Mouse (Mus musculus): ENCODE results near the gene Uqcc3.

DNA sequence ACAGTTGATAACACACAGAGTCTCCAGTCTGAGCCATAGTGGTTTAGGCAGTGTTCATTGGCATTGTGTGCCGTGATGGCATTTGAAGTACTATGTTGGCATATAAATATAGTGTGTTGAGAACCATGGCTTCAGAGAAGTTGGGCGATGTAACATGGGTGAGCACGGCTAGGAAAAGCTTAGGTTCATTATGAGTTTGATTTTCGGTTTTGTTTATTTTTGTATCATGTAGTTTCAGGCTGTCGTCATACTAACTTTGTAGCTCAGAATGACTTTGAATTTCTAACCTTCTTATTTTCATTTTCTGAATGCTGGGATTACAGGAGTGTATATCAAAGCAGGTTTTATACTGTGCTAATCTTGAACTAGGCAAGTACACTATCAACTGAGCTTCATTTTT lies 22.7 kb upstream of the Uqcc3 start:
- TF ChIP-seq GATA1 (IDR thresholded peaks at IDR 0.05; ENCODE audit: borderline replicate concordance, low read length) = no peak
- no peak for TF ChIP-seq CTCF (IDR thresholded peaks at IDR 0.05; ENCODE audit: low read depth, low read length)
- TF ChIP-seq POLR2AphosphoS5 (IDR thresholded peaks at IDR 0.05; ENCODE audit: insufficient replicate concordance, low read depth, low read length) = no peak
- no peak for TF ChIP-seq TAL1 (conservative IDR thresholded peaks at IDR 0.05; ENCODE audit: low read depth, low read length)
- TF ChIP-seq GATA2 (IDR thresholded peaks at IDR 0.05; ENCODE audit: borderline replicate concordance, low read depth, low read length) = no peak

Data from G1E (cell line).